Mouse (Mus musculus) cortical plate, adult 2 months (tissue): ENCODE results near the gene Colec11. TPM values are rescaled to one million over a fixed set of nuclear protein-coding genes. Genes with fewer than 3 reads are reported as not detected.
A peak's percentile ranks its signal among the peaks of the same experiment; 100 is the strongest.

ENCODE experiments used
- H3K27ac ChIP-seq: fragments of 200-500 bp; 2 replicates; pipeline ENCODE4 v1.5.1; 2012; ENCODE audit warnings: low read length, control low read depth, inconsistent platforms; ENCODE audit not compliant: insufficient read depth
- H3K4me1 ChIP-seq: fragments of 200-500 bp; 2 replicates; pipeline ENCODE4 v1.6.1; 2011; ENCODE audit warnings: low read length; ENCODE audit not compliant: control insufficient read depth, insufficient read depth
- H3K4me3 ChIP-seq: fragments of 200-500 bp; 2 replicates; pipeline ENCODE4 v1.5.1; 2011; ENCODE audit warnings: mild to moderate bottlenecking, low read length, control low read depth; ENCODE audit not compliant: insufficient read depth
- CTCF ChIP-seq: fragments of 200-500 bp; IDR thresholded peaks from 2 replicates; pipeline ENCODE4 v1.5.1; 2011; ENCODE audit warnings: mild to moderate bottlenecking, control low read depth, low read length; ENCODE audit not compliant: insufficient read depth; ENCODE audit errors: extremely low read depth
- POLR2A ChIP-seq: fragments of 200-500 bp; IDR thresholded peaks from 2 replicates; pipeline ENCODE4 v1.6.1; 2011; ENCODE audit warnings: mild to moderate bottlenecking, low read length, control low read depth; ENCODE audit not compliant: insufficient read depth; ENCODE audit errors: extremely low read depth
- polyA plus RNA-seq: library from polyadenylated mRNA; depleted of rRNA; stranded (reverse); fragments of >200 nt; gene quantifications from 2 replicates; pipeline ENCODE4 v1.2.3, GENCODE M21; 2012; rRNA removed

Colec11 gene
- polyA plus RNA-seq, 1 experiment: 0.98 TPM

- Histone ChIP-seq H3K27ac (peak overlapping the region; percentile 74), H3K4me3 (no peak overlapping the region), H3K4me1 (peaks cover 1% of the 10 kb centered on the region; the same call in 1 of the 2 replicates)
- TF ChIP-seq CTCF (no peak), POLR2A (peak; percentile 65)
These were observed 35.2 kb downstream of the Colec11 start for GRCm38 (mm10) chr12:28587949-28588348.

- H3K4me1 ChIP-seq: 0 out of 2 replicates have a peak, but pooled peaks cover 1% of the 10 kb centered on the region
- no peak for TF ChIP-seq CTCF
- TF ChIP-seq POLR2A: no peak
- H3K27ac ChIP-seq: no peak overlapping the region
- H3K4me3 ChIP-seq: no peak overlapping the region
These were observed 39.1 kb downstream of the Colec11 start for GRCm38 (mm10) chr12:28584036-28584435.

GRCm38 (mm10) chr12:28582423-28582822 is 40.8 kb downstream of the Colec11 start, which contains the start of gene Allc:
Gene Allc (minus strand): TSS chr12:28582523.
- H3K27ac ChIP-seq: no peak within 1 kb of the TSS
- TF ChIP-seq POLR2A (no peak), CTCF (no peak)
- H3K4me1 ChIP-seq: no peaks in the 10 kb centered on the region
- no peak within 1 kb of the TSS for H3K4me3 ChIP-seq

GRCm38 (mm10) chr12:28579132-28579531 is 44.0 kb downstream of the Colec11 start:
- H3K27ac ChIP-seq: no peak overlapping the region
- H3K4me1 ChIP-seq: peaks cover 2% of the 10 kb centered on the region; the same call in 1 of the 2 replicates
- no peak overlapping the region for H3K4me3 ChIP-seq
- TF ChIP-seq CTCF: peak; percentile 30
- TF ChIP-seq POLR2A: no peak

- H3K4me3 ChIP-seq: no peak overlapping the region
These were observed 45.0 kb downstream of the Colec11 start for GRCm38 (mm10) chr12:28578147-28578546.

DNA sequence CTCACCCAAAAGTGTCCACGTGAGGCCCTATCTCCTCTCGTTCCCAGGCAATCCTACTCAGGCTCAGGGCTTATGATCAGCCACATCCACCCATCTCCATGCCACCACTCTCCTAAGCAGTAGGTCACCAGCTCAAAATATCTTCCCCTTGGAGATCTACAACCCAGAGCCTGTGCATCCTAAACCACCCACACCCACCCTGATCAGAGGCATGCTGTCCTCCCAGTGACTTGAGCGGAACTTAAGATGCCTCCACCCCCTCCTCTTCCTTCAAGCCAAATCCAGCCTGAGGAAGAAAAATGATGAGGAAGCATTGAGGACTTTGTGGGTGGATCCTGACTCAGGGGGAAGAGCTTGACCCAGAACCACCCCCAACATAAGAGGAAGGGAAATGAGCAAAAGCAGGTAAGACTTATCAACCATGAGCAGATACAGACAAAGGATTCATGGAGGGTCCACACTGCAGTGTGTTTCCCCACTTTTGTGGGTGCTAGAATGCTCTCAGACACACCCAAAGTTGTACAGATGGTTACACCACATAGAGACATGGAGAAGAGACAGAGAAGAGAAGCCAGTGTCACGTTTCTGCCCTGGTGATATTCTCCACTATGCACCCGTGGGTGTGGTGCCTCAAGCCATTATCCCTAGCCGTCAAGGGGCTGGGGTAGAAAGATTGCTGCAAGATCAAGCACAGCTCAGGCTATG is 47.7 kb downstream of the Colec11 start:
- peaks cover 2% of the 10 kb centered on the region; the same call in 1 of the 2 replicates for H3K4me1 ChIP-seq
- TF ChIP-seq POLR2A: no peak
- TF ChIP-seq CTCF: no peak
- no peak overlapping the region for H3K4me3 ChIP-seq
- no peak overlapping the region for H3K27ac ChIP-seq

More at GRCm38 (mm10) chr12:28578147-28578546, 45.0 kb downstream of the Colec11 start:
- TF ChIP-seq POLR2A: no peak
- TF ChIP-seq CTCF: no peak
- H3K27ac ChIP-seq: no peak overlapping the region
- H3K4me1 ChIP-seq: peaks cover 2% of the 10 kb centered on the region; the same call in 1 of the 2 replicates

DNA sequence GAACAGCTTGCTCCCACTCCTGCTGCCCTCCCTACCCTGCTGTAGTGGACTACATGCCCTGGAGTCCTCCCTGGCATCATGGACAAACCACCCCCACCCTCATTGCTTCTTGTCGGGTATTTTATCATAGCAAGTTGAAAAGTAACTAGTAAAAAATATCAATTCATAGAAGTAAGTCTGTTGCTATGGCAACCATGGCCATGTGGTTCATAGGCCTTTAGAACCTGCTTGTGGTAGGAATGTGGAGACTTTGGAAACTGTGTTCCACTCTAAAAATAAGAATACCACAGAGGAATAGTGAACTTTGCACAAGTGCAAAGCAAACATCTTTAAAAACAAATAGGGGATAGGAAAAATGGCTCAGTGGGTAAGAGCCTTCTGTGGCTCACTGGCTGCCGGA is 50.9 kb downstream of the Colec11 start:
- Histone ChIP-seq H3K27ac (no peak overlapping the region), H3K4me1 (peaks cover 2% of the 10 kb centered on the region; the same call in 1 of the 2 replicates), H3K4me3 (no peak overlapping the region)
- TF ChIP-seq POLR2A: no peak

- no peak within 1 kb of the TSS for H3K4me3 ChIP-seq
- H3K27ac ChIP-seq: no peak within 1 kb of the TSS
- TF ChIP-seq CTCF: no peak
- no peak for TF ChIP-seq POLR2A
- no peaks in the 10 kb centered on the region for H3K4me1 ChIP-seq
These were observed 70.9 kb downstream of the Colec11 start, which contains the start of gene Dcdc2c for GRCm38 (mm10) chr12:28552299-28552698. Gene Dcdc2c (minus strand): TSS chr12:28552399.

DNA sequence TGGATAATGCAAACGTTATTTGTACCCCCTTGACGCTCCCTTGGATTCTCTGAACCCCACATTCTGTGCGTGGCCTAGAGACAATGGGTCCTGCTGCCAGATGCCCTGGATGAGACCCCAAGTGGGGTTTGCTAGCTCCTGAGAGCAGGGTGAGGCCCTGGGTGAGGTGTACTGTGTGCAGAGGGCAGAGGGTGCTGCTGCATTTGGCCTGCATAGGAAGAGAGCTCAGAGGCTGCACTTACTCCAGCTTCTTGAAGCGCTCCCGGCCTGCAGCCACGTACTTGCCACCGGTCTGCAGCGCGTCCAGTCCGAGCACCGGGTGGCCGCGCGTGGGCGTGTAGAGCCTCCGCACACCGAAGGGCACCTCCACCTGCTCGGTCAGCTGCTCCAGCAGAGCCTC is 71.4 kb downstream of the Colec11 start:
- Histone ChIP-seq H3K4me1 (no peaks in the 10 kb centered on the region), H3K27ac (no peak overlapping the region), H3K4me3 (no peak overlapping the region)
- TF ChIP-seq POLR2A (no peak), CTCF (no peak)

DNA sequence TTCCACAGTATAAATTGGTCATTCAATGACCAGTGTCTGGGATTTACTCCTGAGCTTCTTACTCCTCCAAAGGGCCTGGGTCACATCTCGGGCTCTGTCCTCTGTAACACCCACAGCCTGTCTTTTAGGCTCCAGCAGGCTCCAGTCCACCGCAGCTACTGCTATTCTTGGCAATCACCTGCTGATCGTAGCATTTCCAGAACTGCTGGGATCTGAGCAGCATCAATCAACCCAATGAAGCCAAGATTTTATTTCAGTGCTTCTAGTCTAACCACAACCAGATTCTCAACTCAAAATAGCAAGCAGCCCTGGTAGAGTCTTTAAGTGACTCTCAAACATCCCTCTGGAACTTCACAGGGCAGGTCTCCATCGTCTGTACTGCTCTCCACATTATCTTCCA is 74.3 kb downstream of the Colec11 start:
- TF ChIP-seq CTCF (no peak), POLR2A (no peak)
- Histone ChIP-seq H3K27ac (no peak overlapping the region), H3K4me1 (no peaks in the 10 kb centered on the region), H3K4me3 (no peak overlapping the region)

Other genes with a start within 250 kb of the Colec11 start
- 0.68 and 0.77 TPM in 2 replicates for gene Dcdc2c, start 71.0 kb downstream of the Colec11 start, polyA plus RNA-seq
- gene Allc, start 40.9 kb downstream of the Colec11 start, polyA plus RNA-seq: 0.46 and 0.66 TPM in 2 replicates
- 368 and 372 TPM in 2 replicates for gene Rps7, start 12.6 kb upstream of the Colec11 start, polyA plus RNA-seq
- gene Rnaseh1, start 26.2 kb upstream of the Colec11 start, polyA plus RNA-seq: 18.7 and 19.6 TPM in 2 replicates
- 40.7 and 41.7 TPM in 2 replicates for gene Adi1, start 51.9 kb upstream of the Colec11 start, polyA plus RNA-seq
- gene Trappc12, start 127.1 kb upstream of the Colec11 start, polyA plus RNA-seq: 59.7 TPM in 2 replicates
- gene Eipr1, start 128.4 kb upstream of the Colec11 start, polyA plus RNA-seq: 60.0 and 60.1 TPM in 2 replicates